Mouse (Mus musculus) kidney, postnatal 36 days (tissue): Measurements from ENCODE around the gene Ldb2.
A peak's percentile ranks its signal among the peaks of the same experiment; 100 is the strongest.

Experiments used
- DNase-seq, 2 experiments: peaks; one replicate each; pipeline ENCODE4 v3.0.0; 2021 to 2022; ENCODE audit warnings: mixed read lengths in 2 of 2

Gene Ldb2

GRCm38 (mm10) chr5:44714508-44714907 is 85.0 kb downstream of the Ldb2 start:
- DNase-seq: no peak

- no peak for DNase-seq
These were observed 86.2 kb downstream of the Ldb2 start for GRCm38 (mm10) chr5:44713181-44713789.

GRCm38 (mm10) chr5:44711211-44711610 is 88.3 kb downstream of the Ldb2 start:
- peak; percentile 57 to 61 for DNase-seq

GRCm38 (mm10) chr5:44710132-44710871 is 89.2 kb downstream of the Ldb2 start:
- DNase-seq: peak in 1 of 2 experiments; percentile 9

- DNase-seq: no peak
These were observed 90.2 kb downstream of the Ldb2 start for GRCm38 (mm10) chr5:44709276-44709675.

- DNase-seq: no peak
These were observed 91.5 kb downstream of the Ldb2 start for GRCm38 (mm10) chr5:44707946-44708345.

- peak; percentile 35 to 79 for DNase-seq
These were observed 92.3 kb downstream of the Ldb2 start for GRCm38 (mm10) chr5:44706997-44707698.

GRCm38 (mm10) chr5:44697993-44698392 is 101.5 kb downstream of the Ldb2 start:
- DNase-seq: no peak

GRCm38 (mm10) chr5:44696548-44696947 is 102.9 kb downstream of the Ldb2 start:
- DNase-seq: no peak

GRCm38 (mm10) chr5:44693674-44694073 is 105.8 kb downstream of the Ldb2 start:
- no peak for DNase-seq

- DNase-seq: no peak
These were observed 113.1 kb downstream of the Ldb2 start for GRCm38 (mm10) chr5:44686344-44686743.

- no peak for DNase-seq
These were observed 118.3 kb downstream of the Ldb2 start for GRCm38 (mm10) chr5:44681054-44681638.

- peak; percentile 23 to 33 for DNase-seq
These were observed 121.7 kb downstream of the Ldb2 start for GRCm38 (mm10) chr5:44677814-44678213.

- no peak for DNase-seq
These were observed 123.2 kb downstream of the Ldb2 start for GRCm38 (mm10) chr5:44676145-44676754.

- peak; percentile 31 to 42 for DNase-seq
These were observed 129.1 kb downstream of the Ldb2 start for GRCm38 (mm10) chr5:44670336-44670735.

GRCm38 (mm10) chr5:44667907-44668306 is 131.6 kb downstream of the Ldb2 start:
- DNase-seq: no peak

- DNase-seq: no peak
These were observed 132.1 kb downstream of the Ldb2 start for GRCm38 (mm10) chr5:44667383-44667782.

GRCm38 (mm10) chr5:44659651-44660050 is 139.8 kb downstream of the Ldb2 start:
- no peak for DNase-seq

GRCm38 (mm10) chr5:44656707-44657106 is 142.8 kb downstream of the Ldb2 start:
- DNase-seq: no peak

- no peak for DNase-seq
These were observed 145.1 kb downstream of the Ldb2 start for GRCm38 (mm10) chr5:44654403-44654802.

GRCm38 (mm10) chr5:44646842-44647190 is 152.7 kb downstream of the Ldb2 start:
- no peak for DNase-seq

- DNase-seq: no peak
These were observed 153.3 kb downstream of the Ldb2 start for GRCm38 (mm10) chr5:44645952-44646841.
